Comparison of ENCODE assay signal across 24 mouse cellular contexts in genomic region chr7:78693148-78693547, GRCm38 (mm10). TPM values are rescaled to one million over a fixed set of nuclear protein-coding genes. Genes with fewer than 3 reads are reported as not detected.
DNase-seq lines count a peak whose midpoint lies in the region; ATAC-seq lines count a peak whose summit lies in the region.
"Had no signal": no experiment of that assay in that cellular context is flagged by ENCODE, and none has a peak within 500 bp of the region (broad histone marks: within the 10 kb centered on the region; RNA-seq: fewer than 3 reads in every experiment).

No protein-coding gene starts in this region.

- no peak overlapping the region for H3K4me3 ChIP-seq in intestine, embryonic 16.5 days (ENCODE audit: low read length)
- H3K4me3 ChIP-seq: embryonic facial prominence, embryonic 13.5 days; embryonic facial prominence, embryonic 15.5 days; forebrain, embryonic 13.5 days; forebrain, embryonic 15.5 days had no signal

- peak; percentile 12 for DNase-seq in heart, adult 11 months
- no peak for DNase-seq in heart, postnatal 4 days
- DNase-seq in CD4-positive helper T cell, adult 2 months (ENCODE audit: low read depth, low spot score) = peak; percentile 9
- no peak for DNase-seq in right cerebral cortex, postnatal 4 days
- DNase-seq: adrenal gland, adult 8-10 months; adrenal gland, postnatal 14 days; adrenal gland, postnatal 36 days; B cell, adult 2 months; cerebellum, adult 11-12 months; cerebellum, adult 2 months; cerebellum, adult 9-10 months; cerebellum, postnatal 10 days; cerebellum, postnatal 25 days; embryo, embryonic 11 days; forebrain, postnatal 0 days had no signal

- 0 out of 2 replicates have a peak, but pooled peaks have one; percentile 22 for ATAC-seq in common myeloid progenitor, adult 5-6 weeks (replicated peaks; ENCODE audit: low read depth, poor library complexity, severe bottlenecking)
- 0 out of 2 replicates have a peak, but pooled peaks have one; percentile 7 for ATAC-seq in megakaryocyte progenitor cell, adult 5-6 weeks (replicated peaks; ENCODE audit: poor library complexity)
- ATAC-seq in intestine, embryonic 16.5 days = no peak
- ATAC-seq: activated CD4-positive, CD25-positive, alpha-beta regulatory T cell, adult 4 months; forebrain, embryonic 13.5 days; forebrain, embryonic 15.5 days; forebrain, postnatal 0 days; Patski had no signal

- no peaks in the 10 kb centered on the region for H3K9me3 ChIP-seq in intestine, embryonic 16.5 days (ENCODE audit: control insufficient read depth, low read length)
- H3K9me3 ChIP-seq: embryonic facial prominence, embryonic 13.5 days; embryonic facial prominence, embryonic 15.5 days; forebrain, embryonic 13.5 days; forebrain, embryonic 15.5 days had no signal

- no peaks in the 10 kb centered on the region for H3K4me1 ChIP-seq in intestine, embryonic 16.5 days (ENCODE audit: control insufficient read depth, insufficient read depth, low read length)
- H3K4me1 ChIP-seq: embryonic facial prominence, embryonic 13.5 days; embryonic facial prominence, embryonic 15.5 days; forebrain, embryonic 13.5 days; forebrain, embryonic 15.5 days had no signal

- no peak overlapping the region for H3K4me2 ChIP-seq in intestine, embryonic 16.5 days (ENCODE audit: low read depth, low read length)
- H3K4me2 ChIP-seq: embryonic facial prominence, embryonic 13.5 days; embryonic facial prominence, embryonic 15.5 days; forebrain, embryonic 13.5 days; forebrain, embryonic 15.5 days had no signal

- no peaks in the 10 kb centered on the region for H3K27me3 ChIP-seq in intestine, embryonic 16.5 days (replicated peaks; ENCODE audit: control insufficient read depth, insufficient read depth, low read length)
- H3K27me3 ChIP-seq: embryonic facial prominence, embryonic 13.5 days; embryonic facial prominence, embryonic 15.5 days; forebrain, embryonic 13.5 days; forebrain, embryonic 15.5 days; Patski had no signal

- 68% methylated on average over 1 of the region's 1 CpGs for WGBS in intestine, embryonic 16.5 days

- H3K36me3 ChIP-seq in intestine, embryonic 16.5 days (ENCODE audit: control insufficient read depth, insufficient read depth, low read length) = no peaks in the 10 kb centered on the region
- H3K36me3 ChIP-seq: embryonic facial prominence, embryonic 13.5 days; embryonic facial prominence, embryonic 15.5 days; forebrain, embryonic 15.5 days had no signal

- H3K27ac ChIP-seq in intestine, embryonic 16.5 days (ENCODE audit: low read length) = no peak overlapping the region
- H3K27ac ChIP-seq: embryonic facial prominence, embryonic 13.5 days; embryonic facial prominence, embryonic 15.5 days; forebrain, embryonic 13.5 days; forebrain, embryonic 15.5 days had no signal

- H3K9ac ChIP-seq in intestine, embryonic 16.5 days (ENCODE audit: low read depth, low read length) = no peak overlapping the region
- H3K9ac ChIP-seq: embryonic facial prominence, embryonic 13.5 days; embryonic facial prominence, embryonic 15.5 days; forebrain, embryonic 13.5 days; forebrain, embryonic 15.5 days; forebrain, postnatal 0 days had no signal

RNA-seq across cellular contexts. Expression of gene Ntrk3, which starts 44.7 kb away (rescaled TPM):
- 1 to 10 TPM; 4.0 to 5.1 TPM for total RNA-seq in heart, postnatal 4 days (2021)
- not detected in 2 replicates for total RNA-seq in common myeloid progenitor, adult 5-6 weeks (2017)
- total RNA-seq in megakaryocyte progenitor cell, adult 5-6 weeks (2015) = not detected in 2 replicates
- total RNA-seq in megakaryocyte progenitor cell, adult 5-6 weeks (2017) = not detected in 2 replicates
- polyA plus RNA-seq in intestine, embryonic 16.5 days (2015; fragmentation: Nextera tagmentation; extraction: Ambion mirVana) = 2.1 and 3.2 TPM in 2 replicates

Comparison
In these comparisons a context has a peak if more than half of its experiments do, and no peak if none do; other contexts are left out.
1. DNase-seq: peak in heart, adult 11 months (single experiment) and CD4-positive helper T cell, adult 2 months (single experiment); none in heart, postnatal 4 days (single experiment) and right cerebral cortex, postnatal 4 days (single experiment).